Mouse (Mus musculus) retina, postnatal 1 day (tissue): ENCODE data around the gene Phip.

Experiments used
- DNase-seq: peaks from one replicate; pipeline ENCODE4 v3.0.0-alpha.2; 2012

Gene Phip

DNA sequence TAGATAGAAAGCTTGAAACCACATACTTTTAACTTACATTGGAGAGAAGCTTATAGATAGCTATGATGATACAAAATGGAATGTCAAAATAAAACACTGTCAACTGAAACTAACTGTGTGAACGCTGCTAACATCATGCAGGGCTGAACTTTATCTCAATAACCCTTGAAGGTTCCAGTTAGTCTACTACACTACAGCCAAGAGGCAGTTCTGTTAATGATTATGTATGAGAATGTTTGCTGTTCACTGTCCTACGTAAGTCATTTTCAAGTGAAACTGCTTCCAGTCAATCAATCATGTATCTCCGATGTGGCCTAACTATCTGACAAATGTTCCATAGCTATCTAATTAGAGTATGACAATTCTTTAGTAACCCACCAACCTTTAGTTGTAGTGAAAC, 107.6 kb downstream of the Phip start:
- DNase-seq = no peak

DNA sequence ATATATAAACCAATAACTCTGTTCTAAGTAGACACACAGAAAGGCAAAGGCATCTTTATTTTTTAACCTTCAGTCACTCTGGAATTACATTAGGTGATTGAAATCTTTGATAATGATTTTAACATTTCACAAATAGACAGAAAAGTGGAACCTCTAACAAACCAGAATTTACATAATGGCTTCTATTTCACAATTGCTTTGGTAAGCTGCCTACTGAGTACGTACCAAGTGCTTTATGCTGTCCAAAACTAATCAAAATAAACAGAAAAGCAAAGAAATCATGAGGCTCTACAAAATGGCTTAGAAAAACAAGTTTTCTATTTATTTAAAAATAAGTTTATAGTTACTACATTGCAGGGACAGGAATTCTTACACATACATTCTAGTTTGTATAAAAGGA, 109.2 kb downstream of the Phip start:
- DNase-seq = no peak

DNA sequence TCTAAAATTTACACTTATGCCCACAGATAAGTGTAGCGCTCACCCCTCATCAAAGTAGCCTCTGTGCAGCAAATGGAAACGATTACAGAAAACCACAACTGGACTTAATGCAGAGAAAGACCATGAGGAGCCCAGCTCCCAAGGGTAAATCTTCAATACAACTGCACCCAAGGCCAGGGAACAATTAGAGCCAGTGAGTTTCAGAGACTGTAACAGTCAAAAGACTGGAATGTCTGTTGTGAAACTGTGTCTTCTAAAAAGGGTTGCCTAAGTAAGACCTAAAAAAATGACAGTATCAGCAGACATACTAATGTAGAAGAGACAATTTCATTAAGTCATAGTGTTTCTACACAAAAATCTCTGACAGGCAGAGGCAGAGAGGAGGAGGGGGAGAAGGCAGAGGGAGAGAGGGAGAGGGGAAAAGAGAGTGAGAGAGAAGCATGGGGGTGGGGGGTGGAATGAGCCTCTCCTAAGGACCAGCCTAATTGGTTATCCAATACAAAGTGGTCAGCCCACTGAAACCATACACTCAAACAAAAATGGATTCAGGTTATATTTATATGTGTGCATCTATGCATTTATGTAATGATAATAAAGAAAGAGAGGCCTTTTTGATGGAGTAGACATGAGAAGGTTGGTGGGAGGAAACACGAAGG, 113.4 kb downstream of the Phip start:
- DNase-seq = no peak

DNA sequence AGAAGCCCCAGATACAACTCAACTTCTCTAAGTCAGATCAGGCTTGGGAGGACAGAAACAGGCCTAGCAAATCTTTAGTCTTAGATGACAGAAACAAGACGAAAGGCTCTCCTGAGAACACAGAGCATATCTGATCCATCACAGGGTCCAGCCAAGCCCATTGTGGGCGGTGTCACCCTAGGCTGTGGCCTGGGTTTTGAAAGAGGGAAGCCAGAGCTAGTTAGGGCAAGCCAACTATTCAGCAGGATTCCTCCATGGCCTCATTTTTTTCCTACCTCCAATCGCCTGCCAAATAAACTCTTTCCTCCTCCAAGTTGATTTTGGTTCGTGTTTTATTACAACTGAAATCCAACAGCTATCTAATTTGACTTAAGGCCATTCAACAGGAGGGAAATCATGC, 114.0 kb downstream of the Phip start:
- no peak for DNase-seq

DNA sequence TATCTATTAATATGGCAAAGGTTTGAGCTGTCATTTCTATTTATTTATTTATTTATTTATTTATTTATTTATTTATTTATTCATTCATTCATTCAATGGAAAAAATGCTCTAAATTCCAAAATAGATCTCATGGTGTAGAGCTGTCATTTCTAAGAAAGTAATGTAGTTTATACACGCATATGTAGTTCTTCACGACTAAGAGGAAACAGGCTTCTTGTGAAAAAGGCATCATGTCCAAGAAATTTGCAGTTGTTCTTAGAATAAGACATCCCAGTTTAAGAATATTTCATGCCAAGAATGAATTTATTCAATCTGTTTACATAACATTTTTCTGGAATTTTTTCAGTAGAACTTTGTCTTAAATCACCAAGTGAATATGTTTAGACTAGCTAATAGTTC, 114.5 kb downstream of the Phip start:
- DNase-seq = no peak

DNA sequence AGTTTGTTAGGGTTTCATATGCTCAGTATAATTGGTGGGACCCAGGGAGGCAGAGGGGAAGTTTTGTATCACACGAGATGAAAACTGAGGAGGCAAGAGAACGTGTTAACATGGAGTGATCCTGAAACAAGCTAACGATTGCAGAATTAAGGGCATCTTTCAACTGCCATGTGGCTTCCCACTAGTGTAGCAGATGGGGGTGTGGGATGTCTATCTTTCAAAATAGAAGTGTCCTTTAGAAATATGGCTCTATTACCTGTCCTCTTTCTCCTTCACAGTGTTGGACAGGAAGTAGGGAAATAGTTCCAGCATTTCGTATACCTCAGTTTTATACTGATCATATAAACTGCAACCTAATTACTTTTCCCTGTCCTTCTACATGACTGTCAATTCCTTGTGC, 119.1 kb downstream of the Phip start:
- no peak for DNase-seq

DNA sequence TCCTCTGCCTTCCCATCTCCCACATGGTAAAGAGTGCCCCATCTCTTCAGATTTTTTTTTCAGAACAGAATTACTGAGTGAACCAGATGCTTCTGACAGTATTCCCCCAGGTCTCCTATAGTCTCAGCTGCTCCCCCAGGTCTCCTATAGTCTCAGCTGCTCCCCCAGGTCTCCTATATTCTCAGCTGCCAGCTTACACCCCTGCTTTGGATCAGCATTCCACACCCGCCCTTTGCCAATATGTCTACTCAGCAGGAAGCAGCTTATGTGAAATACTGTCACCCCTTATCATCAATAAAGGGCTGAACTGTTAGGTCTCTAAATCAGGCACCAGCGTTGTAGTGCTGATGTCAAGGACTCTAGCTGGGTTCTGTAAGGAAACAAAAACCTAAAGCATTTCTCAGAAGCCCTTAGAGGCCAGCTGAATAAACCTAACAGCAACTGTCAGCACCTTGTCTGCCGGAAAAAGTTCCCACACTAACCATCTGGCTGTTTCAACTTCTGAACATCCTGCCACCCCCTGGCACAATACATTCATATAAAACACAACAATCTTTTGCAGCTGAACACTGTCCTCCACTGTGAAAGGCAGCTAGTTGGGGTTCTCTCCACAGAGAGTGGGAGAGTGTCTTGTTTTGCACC, 120.2 kb downstream of the Phip start:
- no peak for DNase-seq

DNA sequence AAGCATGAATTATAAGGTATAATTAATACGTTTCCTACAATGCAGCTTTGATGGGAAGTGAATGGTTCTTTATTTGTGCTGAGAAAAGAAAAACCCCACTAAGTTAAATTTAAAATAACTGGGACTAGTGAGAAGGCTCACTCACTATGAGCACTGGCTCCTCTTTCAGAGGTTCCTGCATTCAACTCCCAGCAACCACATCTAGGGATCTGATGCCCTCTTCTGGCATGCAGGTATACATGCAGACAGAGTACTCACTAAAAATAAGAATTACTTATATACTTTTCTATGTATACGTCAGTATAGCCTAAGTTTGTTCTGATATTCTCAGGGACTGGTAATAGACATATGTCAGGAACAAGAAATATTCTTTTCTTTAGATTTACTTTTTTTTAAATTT, 121.3 kb downstream of the Phip start:
- peak; percentile 52 for DNase-seq

DNA sequence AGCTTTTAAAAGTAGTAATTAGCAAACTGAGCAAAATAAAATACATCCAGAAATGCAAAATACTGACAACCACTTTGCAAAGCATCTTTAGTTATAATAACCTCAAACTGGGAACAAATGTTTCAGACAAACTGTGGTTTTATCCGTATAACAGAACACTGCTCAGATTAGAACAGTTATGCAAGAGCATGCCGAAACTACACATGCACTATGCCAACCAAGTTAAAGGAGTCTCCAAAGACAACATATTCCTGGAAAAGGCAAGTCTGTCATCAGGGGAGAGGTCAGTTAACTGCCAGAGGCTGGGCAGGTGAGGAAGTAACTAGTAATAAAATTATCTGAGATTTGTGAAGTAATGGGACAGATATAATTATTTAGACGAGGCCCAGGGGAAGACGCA, 132.6 kb downstream of the Phip start:
- no peak for DNase-seq

DNA sequence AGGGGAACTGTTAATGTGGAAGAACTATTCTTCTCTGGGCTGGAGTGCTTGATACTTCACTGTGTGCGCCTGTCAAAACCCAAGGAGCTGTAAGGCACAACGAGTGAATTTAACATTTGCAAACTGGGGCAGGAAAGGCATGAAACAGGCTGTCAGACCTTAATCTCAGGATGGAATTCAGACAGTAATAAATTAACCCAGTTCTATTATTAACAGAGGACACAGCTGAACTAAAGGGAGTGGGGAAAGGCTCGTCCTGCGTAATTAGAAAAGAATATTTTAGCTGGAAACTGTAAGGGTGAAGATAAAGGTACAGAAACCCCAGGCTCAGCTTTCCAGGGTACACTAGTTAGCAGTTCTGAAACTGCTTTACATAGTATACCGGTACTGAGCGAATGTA, 139.4 kb downstream of the Phip start:
- no peak for DNase-seq

DNA sequence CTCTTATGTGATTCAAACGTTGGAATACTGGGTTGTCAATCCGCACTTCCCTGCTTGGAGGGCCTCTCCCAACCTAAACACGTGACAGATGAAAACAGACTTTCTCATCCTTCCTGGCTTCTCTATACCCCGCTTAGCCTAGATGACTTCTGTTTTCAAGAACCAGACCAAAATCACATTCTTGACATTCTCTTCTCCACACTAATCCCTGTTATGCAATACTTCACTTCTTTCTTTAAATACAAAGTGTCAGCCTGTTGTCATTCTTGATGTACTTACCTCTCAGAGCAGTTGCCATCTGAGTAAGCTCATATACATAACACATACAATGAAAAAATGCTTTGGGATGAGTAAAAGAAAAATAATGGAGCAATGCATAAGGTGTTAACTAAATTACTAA, 143.4 kb downstream of the Phip start:
- no peak for DNase-seq

DNA sequence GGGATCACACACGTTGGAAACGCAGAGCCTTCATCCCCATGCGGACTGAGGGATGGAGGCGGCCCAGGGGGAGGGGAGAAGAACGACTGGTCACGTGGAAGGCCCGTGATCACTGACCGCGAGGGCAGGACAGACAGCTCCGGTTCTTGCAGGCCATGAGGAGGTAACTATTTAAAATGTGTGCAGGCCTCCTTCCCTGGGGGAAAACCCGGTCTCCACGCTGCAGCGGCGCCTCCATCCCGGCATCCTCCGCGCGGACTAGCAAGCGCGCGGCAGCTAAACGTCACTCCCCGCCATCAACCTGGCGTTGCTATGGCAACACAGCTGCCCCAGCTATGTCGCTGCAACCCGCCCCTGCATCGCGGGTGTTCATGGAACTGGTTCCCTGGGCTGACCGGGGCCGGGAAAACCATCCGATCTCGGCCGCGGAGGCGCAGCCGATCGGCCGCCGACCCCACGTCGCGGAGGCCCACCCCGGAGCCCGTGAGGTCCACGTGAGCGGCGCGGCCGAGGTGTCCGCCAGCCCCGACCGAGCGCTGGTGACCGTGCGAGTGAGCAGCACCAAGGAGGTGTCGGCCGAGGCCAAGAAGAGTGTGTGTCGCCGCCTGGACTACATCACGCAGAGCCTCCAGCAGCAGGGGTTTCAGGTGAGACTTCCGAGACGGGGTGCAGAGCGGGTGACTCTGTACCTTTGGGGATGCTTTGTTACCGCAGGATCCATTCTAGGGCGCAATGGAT, 145.5 kb downstream of the Phip start:
- peak; percentile 96 for DNase-seq

DNA sequence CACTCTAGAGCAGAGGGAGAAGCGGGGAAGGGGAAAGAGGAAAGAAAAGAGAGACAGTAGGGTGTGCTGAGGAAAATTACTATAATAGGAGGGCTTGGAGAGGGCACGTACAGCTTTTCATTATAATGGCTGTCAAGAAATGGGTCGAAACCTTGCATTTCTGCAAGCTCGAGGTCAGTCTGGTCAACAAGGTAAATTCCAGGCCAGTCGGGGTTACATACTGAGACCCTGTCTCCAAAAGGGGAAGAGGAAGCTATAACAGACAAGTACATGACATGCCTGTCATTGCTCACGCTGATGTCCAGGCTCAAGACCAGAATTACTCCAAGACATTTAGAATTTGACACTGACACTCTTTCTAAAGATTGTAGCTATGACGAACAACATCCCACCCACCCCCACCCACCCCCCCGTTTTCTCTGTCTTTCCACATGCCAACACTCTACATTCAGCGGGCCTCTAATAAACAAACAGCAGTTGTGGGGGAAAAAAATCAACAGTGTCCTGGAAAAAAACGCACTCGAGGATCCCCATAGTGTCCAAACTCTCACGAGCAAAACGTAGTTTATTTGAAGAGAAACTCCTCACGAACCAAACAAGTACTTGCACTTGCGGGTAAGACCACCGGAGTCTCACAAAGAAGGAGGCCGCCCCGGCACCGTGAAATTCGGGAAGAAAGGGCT, 146.2 kb downstream of the Phip start, which contains the start of gene Irak1bp1:
TSS of gene Irak1bp1 (plus strand) at position 534 of the 683 bp plus-strand sequence.
- no peak for DNase-seq

DNA sequence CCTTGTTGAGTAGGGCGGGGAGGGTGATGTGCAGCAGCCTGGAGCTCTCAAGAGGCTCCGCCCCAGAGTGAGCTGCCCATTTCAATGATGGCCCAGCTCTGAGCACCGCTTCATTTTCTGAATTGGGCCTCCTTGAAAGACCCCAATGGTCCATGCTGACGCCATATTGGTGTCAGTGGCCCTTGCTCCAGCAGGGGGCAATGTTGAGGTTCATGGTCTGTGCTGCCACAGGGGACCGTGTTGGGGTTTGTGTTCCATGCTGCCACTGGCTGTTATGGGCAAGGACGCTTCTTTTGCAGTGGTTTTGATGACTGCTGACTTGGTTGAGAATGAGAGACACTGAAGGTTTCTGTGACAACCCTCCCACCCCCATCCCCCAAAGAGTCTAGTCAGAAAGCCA, 148.9 kb downstream of the Phip start:
- DNase-seq = no peak
